Mouse (Mus musculus) heart, adult 11 months (tissue): ENCODE data around the gene Ppp1r9b.
"Not testable (repeated sequence)": the region's sequence is repeated elsewhere in the genome, so short reads cannot be mapped to it uniquely, and the experiment has no call there.

Experiments
- DNase-seq: peaks from one replicate; pipeline ENCODE4 v3.0.0; 2022

Ppp1r9b gene

GRCm38 (mm10) chr11:95000128-95000527 lies 9.3 kb downstream of the Ppp1r9b start:
- DNase-seq = no peak

GRCm38 (mm10) chr11:95000548-95000947 lies 9.7 kb downstream of the Ppp1r9b start:
- peak; percentile 98 for DNase-seq

GRCm38 (mm10) chr11:95001058-95001457 lies 10.2 kb downstream of the Ppp1r9b start:
- peak; percentile 97 for DNase-seq

GRCm38 (mm10) chr11:95001584-95002347 lies 10.9 kb downstream of the Ppp1r9b start:
- DNase-seq = peak; percentile 93

- DNase-seq = no peak
Measured at GRCm38 (mm10) chr11:95002705-95003104, 11.9 kb downstream of the Ppp1r9b start.

- peak; percentile 97 for DNase-seq
Measured at GRCm38 (mm10) chr11:95004136-95004936, 13.5 kb downstream of the Ppp1r9b start.

GRCm38 (mm10) chr11:95004937-95005198 lies 14.0 kb downstream of the Ppp1r9b start:
- DNase-seq = no peak

- no peak for DNase-seq
Measured at GRCm38 (mm10) chr11:95006038-95006437, 15.2 kb downstream of the Ppp1r9b start.

- DNase-seq = peak; percentile 98
Measured at GRCm38 (mm10) chr11:95006525-95007219, 15.8 kb downstream of the Ppp1r9b start.

GRCm38 (mm10) chr11:95007418-95007817 lies 16.6 kb downstream of the Ppp1r9b start:
- DNase-seq = no peak

- DNase-seq = no peak
Measured at GRCm38 (mm10) chr11:95008661-95009628, 18.1 kb downstream of the Ppp1r9b start.

- peak; percentile 98 for DNase-seq
Measured at GRCm38 (mm10) chr11:95009629-95010014, 18.8 kb downstream of the Ppp1r9b start, which contains the start of gene Samd14. Gene Samd14 (plus strand): TSS chr11:95009879.

GRCm38 (mm10) chr11:95010141-95010739 lies 19.4 kb downstream of the Ppp1r9b start:
- DNase-seq = peak; percentile 95

- not testable (repeated sequence) for DNase-seq
Measured at GRCm38 (mm10) chr11:95010841-95011403, 20.1 kb downstream of the Ppp1r9b start.

- no peak for DNase-seq
Measured at GRCm38 (mm10) chr11:95011416-95011815, 20.6 kb downstream of the Ppp1r9b start.

GRCm38 (mm10) chr11:95012075-95012474 lies 21.2 kb downstream of the Ppp1r9b start:
- DNase-seq = no peak

GRCm38 (mm10) chr11:95012487-95012886 lies 21.7 kb downstream of the Ppp1r9b start:
- DNase-seq = no peak

- no peak for DNase-seq
Measured at GRCm38 (mm10) chr11:95015484-95015883, 24.6 kb downstream of the Ppp1r9b start.

GRCm38 (mm10) chr11:95022237-95022992 lies 31.6 kb downstream of the Ppp1r9b start:
- no peak for DNase-seq

- no peak for DNase-seq
Measured at GRCm38 (mm10) chr11:95023481-95023880, 32.6 kb downstream of the Ppp1r9b start.
